Mouse (Mus musculus): Measurements from ENCODE around the gene Serpinb9e. TPM values are rescaled to one million over a fixed set of nuclear protein-coding genes. Genes with fewer than 3 reads are reported as not detected.

Gene Serpinb9e
- not detected in 2 replicates for polyA plus RNA-seq (2012; ENCODE audit: low replicate concordance)

GRCm38 (mm10) chr13:33249312-33249711 is at the start of gene Serpinb9e:
Gene Serpinb9e (plus strand): TSS chr13:33249612.

Other genes starting within 250 kb of the Serpinb9e start
- gene Serpinb9, start 246.4 kb upstream of the Serpinb9e start, polyA plus RNA-seq (2012; ENCODE audit: low replicate concordance), result 1.5 and 1.6 TPM in 2 replicates
- 0.19 and 0.27 TPM in 2 replicates for gene Serpinb9b, start 222.2 kb upstream of the Serpinb9e start, polyA plus RNA-seq (2012; ENCODE audit: low replicate concordance)
- not detected in 2 replicates for gene Serpinb1b, start 171.0 kb upstream of the Serpinb9e start, polyA plus RNA-seq (2012; ENCODE audit: low replicate concordance)
- not detected in 2 replicates for gene Serpinb9c, start 89.9 kb upstream of the Serpinb9e start, polyA plus RNA-seq (2012; ENCODE audit: low replicate concordance)
- gene Serpinb9d, start 56.7 kb upstream of the Serpinb9e start, polyA plus RNA-seq (2012; ENCODE audit: low replicate concordance), result not detected in 2 replicates
- gene Serpinb9f, start 74.5 kb downstream of the Serpinb9e start, polyA plus RNA-seq (2012; ENCODE audit: low replicate concordance), result not detected in 2 replicates
- not detected in 2 replicates for gene Gm11397, start 146.1 kb downstream of the Serpinb9e start, polyA plus RNA-seq (2012; ENCODE audit: low replicate concordance)
- not detected in 2 replicates for gene Serpinb9g, start 235.2 kb downstream of the Serpinb9e start, polyA plus RNA-seq (2012; ENCODE audit: low replicate concordance)